Mouse (Mus musculus) intestine, postnatal 0 days (tissue): ENCODE results near the gene Tex14. TPM values are rescaled to one million over a fixed set of nuclear protein-coding genes. Genes with fewer than 3 reads are reported as not detected.
A peak's percentile ranks its signal among the peaks of the same experiment; 100 is the strongest.

ENCODE experiments used
- ATAC-seq: fragments of 200-750 bp; cut with Nextera tagmentation; 2 replicates; pipeline ENCODE4 v1.8.0; 2017; ENCODE audit warnings: mild to moderate bottlenecking, moderate TSS enrichment, moderate library complexity
- H3K27ac ChIP-seq: fragments of 300-500 bp; sonication (generic); 2 replicates; pipeline ENCODE4 v1.5.1; 2014; ENCODE audit warnings: mild to moderate bottlenecking, low read depth, low read length, moderate library complexity
- H3K27me3 ChIP-seq: fragments of 300-500 bp; sonication (generic); replicated peaks from 2 replicates; pipeline ENCODE4 v1.6.1; 2014; ENCODE audit warnings: low read length, mixed read lengths; ENCODE audit not compliant: control insufficient read depth, insufficient read depth
- H3K36me3 ChIP-seq: fragments of 300-500 bp; sonication (generic); 2 replicates; pipeline ENCODE4 v1.6.1; 2014; ENCODE audit warnings: mild to moderate bottlenecking, moderate library complexity; ENCODE audit not compliant: control insufficient read depth, insufficient read depth
- H3K4me1 ChIP-seq: fragments of 300-500 bp; sonication (generic); replicated peaks from 2 replicates; pipeline ENCODE4 v1.6.1; 2014; ENCODE audit warnings: antibody characterized with exemption, low read length, mixed read lengths; ENCODE audit not compliant: control insufficient read depth, insufficient read depth
- H3K4me2 ChIP-seq: fragments of 300-500 bp; sonication (generic); replicated peaks from 2 replicates; pipeline ENCODE4 v1.6.1; 2014; ENCODE audit warnings: low read depth, mild to moderate bottlenecking, moderate library complexity
- H3K4me3 ChIP-seq: fragments of 300-500 bp; sonication (generic); 2 replicates; pipeline ENCODE4 v1.5.1; 2014; ENCODE audit warnings: low read depth, low read length
- H3K9ac ChIP-seq: fragments of 300-500 bp; sonication (generic); 2 replicates; pipeline ENCODE4 v1.6.1; 2014; ENCODE audit warnings: mild to moderate bottlenecking, low read depth, low read length
- H3K9me3 ChIP-seq: fragments of 300-500 bp; sonication (generic); 2 replicates; pipeline ENCODE4 v1.6.1; 2016; ENCODE audit warnings: mixed run types; ENCODE audit not compliant: control insufficient read depth
- CTCF ChIP-seq: sonication (generic); IDR thresholded peaks from 2 replicates; pipeline ENCODE4 v1.5.1; 2016; ENCODE audit warnings: low read depth, mild to moderate bottlenecking, control low read depth, antibody characterized with exemption, moderate library complexity
- WGBS: fragments of 180-500 bp; shearing (Covaris S2); extraction: QIAGEN DNeasy Blood & Tissue Kit; methylation state at CpG from one replicate; pipeline ENCODE4 v1.1.7; 2014; 5-methylcytosine and 5-hydroxymethylcytosine counted together
- polyA plus RNA-seq: library from polyadenylated mRNA; unstranded; fragments of >200 nt; fragmentation: Nextera tagmentation; extraction: Ambion mirVana; gene quantifications from 2 replicates; pipeline ENCODE4 v1.2.1, GENCODE M21; 2015

Gene Tex14
- polyA plus RNA-seq, 1 experiment from 2014 or later = 1.8 TPM

GRCm38 (mm10) chr11:87367061-87367460 is 37.8 kb upstream of the Tex14 start:
- H3K27ac ChIP-seq = no peak overlapping the region
- no peak overlapping the region for H3K4me2 ChIP-seq
- ATAC-seq = no peak
- 81% methylated on average over 7 of the region's 7 CpGs for WGBS
- H3K9ac ChIP-seq = no peak overlapping the region
- H3K9me3 ChIP-seq = no peaks in the 10 kb centered on the region
- no peaks in the 10 kb centered on the region for H3K27me3 ChIP-seq
- no peak overlapping the region for H3K4me3 ChIP-seq
- no peak for TF ChIP-seq CTCF
- no peaks in the 10 kb centered on the region for H3K4me1 ChIP-seq
- no peaks in the 10 kb centered on the region for H3K36me3 ChIP-seq

- Histone ChIP-seq H3K4me1 (no peaks in the 10 kb centered on the region), H3K27me3 (0 out of 2 replicates have a peak, but pooled peaks cover 3% of the 10 kb centered on the region), H3K4me3 (no peak overlapping the region), H3K4me2 (no peak overlapping the region), H3K36me3 (no peaks in the 10 kb centered on the region), H3K9ac (no peak overlapping the region), H3K9me3 (no peaks in the 10 kb centered on the region), H3K27ac (no peak overlapping the region)
- ATAC-seq = no peak
- WGBS = 75% methylated on average over 9 of the region's 9 CpGs
- no peak for TF ChIP-seq CTCF
Measured at GRCm38 (mm10) chr11:87367865-87368580, 36.8 kb upstream of the Tex14 start.

- no peak for ATAC-seq
- Histone ChIP-seq H3K9me3 (no peaks in the 10 kb centered on the region), H3K27me3 (no peaks in the 10 kb centered on the region), H3K27ac (no peak overlapping the region), H3K9ac (no peak overlapping the region), H3K4me1 (no peaks in the 10 kb centered on the region), H3K4me3 (no peak overlapping the region), H3K36me3 (no peaks in the 10 kb centered on the region), H3K4me2 (no peak overlapping the region)
- WGBS = 96% methylated on average over 4 of the region's 4 CpGs
- no peak for TF ChIP-seq CTCF
Measured at GRCm38 (mm10) chr11:87384551-87384950, 20.3 kb upstream of the Tex14 start.

GRCm38 (mm10) chr11:87385676-87386075 is 19.2 kb upstream of the Tex14 start:
- WGBS = 91% methylated on average over 1 of the region's 1 CpGs
- no peak for ATAC-seq
- Histone ChIP-seq H3K27me3 (no peaks in the 10 kb centered on the region), H3K36me3 (no peaks in the 10 kb centered on the region), H3K9ac (no peak overlapping the region), H3K4me2 (no peak overlapping the region), H3K27ac (no peak overlapping the region), H3K4me1 (no peaks in the 10 kb centered on the region), H3K9me3 (no peaks in the 10 kb centered on the region), H3K4me3 (no peak overlapping the region)
- no peak for TF ChIP-seq CTCF

GRCm38 (mm10) chr11:87393855-87394254 is 11.0 kb upstream of the Tex14 start:
- no peak for ATAC-seq
- H3K36me3 ChIP-seq = no peaks in the 10 kb centered on the region
- no peaks in the 10 kb centered on the region for H3K9me3 ChIP-seq
- no peaks in the 10 kb centered on the region for H3K4me1 ChIP-seq
- H3K27ac ChIP-seq = no peak overlapping the region
- no peak overlapping the region for H3K4me3 ChIP-seq
- TF ChIP-seq CTCF = peak; percentile 86
- H3K4me2 ChIP-seq = no peak overlapping the region
- no peaks in the 10 kb centered on the region for H3K27me3 ChIP-seq
- WGBS = 56% methylated on average over 1 of the region's 1 CpGs
- no peak overlapping the region for H3K9ac ChIP-seq

- peak; percentile 37 for TF ChIP-seq CTCF
- no peak overlapping the region for H3K4me2 ChIP-seq
Measured at GRCm38 (mm10) chr11:87398402-87398801, 6.5 kb upstream of the Tex14 start.

More at GRCm38 (mm10) chr11:87398402-87398801, 6.5 kb upstream of the Tex14 start:
- H3K4me3 ChIP-seq = no peak overlapping the region
- no peak for ATAC-seq
- H3K9me3 ChIP-seq = no peaks in the 10 kb centered on the region
- 92% methylated on average over 2 of the region's 2 CpGs for WGBS
- H3K27ac ChIP-seq = no peak overlapping the region
- H3K27me3 ChIP-seq = no peaks in the 10 kb centered on the region
- H3K36me3 ChIP-seq = no peaks in the 10 kb centered on the region
- H3K9ac ChIP-seq = no peak overlapping the region
- H3K4me1 ChIP-seq = no peaks in the 10 kb centered on the region
